Mouse (Mus musculus) Muller cell, postnatal 12 days (primary cell): ENCODE data around the gene A530084C06Rik.

Source experiments
- DNase-seq: peaks from one replicate; pipeline ENCODE4 v3.0.0-alpha.2; 2015; ENCODE audit errors: inconsistent ontology term

A530084C06Rik gene

DNA sequence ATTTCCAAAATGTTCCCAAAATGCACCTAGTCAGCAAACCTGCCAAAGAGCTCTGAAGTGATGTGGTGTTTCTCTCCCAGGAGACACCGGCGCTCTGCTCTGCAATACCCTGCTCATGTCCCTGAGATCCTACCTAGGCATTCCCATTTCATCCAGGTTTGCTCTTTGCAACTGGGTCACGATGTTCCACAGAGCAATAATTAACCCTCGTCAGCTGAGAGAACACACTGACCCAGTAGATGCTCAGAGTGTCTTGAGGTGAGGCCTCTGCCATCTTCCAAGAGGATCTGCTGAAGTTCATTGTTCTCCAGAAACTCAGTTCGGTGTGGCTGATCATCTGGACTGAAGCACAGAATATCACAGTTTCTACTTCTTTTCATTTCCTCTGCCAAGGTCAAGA is 16.1 kb downstream of the A530084C06Rik start:
- DNase-seq: no peak

DNA sequence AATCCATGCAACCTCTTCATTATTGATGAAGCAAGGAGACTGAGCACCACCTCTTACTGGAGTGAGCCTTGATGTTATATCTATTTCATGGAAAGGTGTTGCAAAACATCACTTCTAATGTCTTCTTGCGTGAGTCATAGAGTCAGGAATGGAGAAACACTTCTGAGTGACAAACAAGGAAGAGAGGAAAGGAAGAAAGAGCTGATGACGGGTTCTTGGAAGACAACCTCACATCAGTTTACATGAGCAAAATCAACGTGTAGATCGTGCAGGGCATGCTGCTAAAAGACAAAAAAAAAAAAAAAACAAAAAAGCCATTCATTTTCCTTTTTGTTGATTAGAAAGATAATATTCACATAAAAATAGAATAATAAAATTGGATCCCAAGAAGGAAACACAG is 24.4 kb downstream of the A530084C06Rik start:
- DNase-seq: no peak

DNA sequence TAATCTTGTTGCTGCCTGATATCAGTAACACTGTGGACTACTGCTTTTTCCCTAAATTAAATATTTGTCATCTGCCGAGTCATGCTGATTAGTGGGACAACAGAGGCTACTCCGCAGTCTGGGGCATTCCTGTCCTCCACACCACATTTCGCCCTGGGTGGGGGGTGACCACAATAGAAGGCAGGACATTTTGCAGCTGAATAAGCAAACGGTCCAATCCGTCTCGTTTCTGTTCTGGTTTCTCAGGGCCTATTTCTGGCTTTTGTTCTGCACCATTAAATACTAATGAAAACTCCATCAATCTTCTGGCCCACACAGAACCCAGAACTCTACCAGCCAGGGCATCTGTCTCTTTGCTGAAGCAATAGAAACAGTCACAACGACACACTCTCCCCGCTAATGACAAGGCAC is 27.5 kb downstream of the A530084C06Rik start:
- DNase-seq: peak; percentile 94

DNA sequence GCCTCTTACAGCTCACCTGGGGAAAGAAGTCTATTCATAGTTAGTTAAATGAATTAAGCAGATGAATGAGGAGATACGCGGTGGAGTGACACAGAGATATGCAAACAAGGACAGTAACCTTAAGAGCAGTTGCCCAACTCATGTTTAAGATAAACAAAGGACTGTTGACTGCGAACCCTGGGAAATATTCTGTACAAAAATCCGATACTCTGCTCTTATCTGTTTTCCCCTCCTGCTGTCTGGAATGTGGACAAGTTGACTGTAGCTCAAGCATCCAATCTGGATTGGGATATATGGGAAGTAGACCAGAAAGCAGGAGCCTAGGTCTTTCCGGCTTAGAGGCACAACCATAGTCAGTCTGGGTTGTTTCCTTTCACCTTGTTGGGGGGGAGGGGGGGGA is 27.9 kb downstream of the A530084C06Rik start:
- no peak for DNase-seq

DNA sequence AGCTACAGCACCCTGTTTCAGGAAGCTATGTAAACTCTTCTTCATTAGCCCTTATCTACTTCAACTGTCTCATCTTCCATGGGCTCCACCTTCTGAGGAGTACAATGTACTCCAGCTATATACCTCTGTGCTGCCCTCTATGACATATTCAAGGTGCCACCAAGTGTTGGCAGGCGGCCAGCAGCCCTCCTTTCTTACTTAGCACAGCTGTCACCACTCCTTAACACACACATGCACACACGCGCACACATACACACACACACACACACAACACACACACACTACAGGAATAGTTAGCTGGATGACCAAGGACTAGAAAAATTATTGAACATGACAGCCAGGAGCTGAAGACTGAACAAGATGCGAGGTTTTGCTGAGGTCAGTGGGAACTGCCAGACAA is 34.2 kb downstream of the A530084C06Rik start:
- DNase-seq: no peak

DNA sequence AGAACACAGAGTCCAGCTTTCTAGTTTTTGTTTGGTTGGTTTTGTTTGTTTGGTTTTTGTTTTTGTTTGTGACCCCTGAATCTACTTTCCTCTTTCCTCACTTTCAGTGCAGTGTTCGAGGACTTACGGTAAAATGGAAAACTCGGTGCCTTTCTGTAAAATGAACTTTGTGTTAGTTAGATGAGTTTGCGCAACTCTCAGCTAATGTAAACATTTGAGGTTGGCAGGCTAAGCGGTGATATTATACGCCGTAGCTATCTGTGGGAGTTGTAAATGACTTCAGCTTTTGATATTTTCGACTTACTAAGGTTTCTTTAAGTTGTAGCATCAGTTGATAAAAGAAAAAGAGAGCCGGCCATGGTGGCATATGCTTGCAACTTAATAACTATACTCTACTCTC is 40.2 kb downstream of the A530084C06Rik start:
- DNase-seq: no peak

DNA sequence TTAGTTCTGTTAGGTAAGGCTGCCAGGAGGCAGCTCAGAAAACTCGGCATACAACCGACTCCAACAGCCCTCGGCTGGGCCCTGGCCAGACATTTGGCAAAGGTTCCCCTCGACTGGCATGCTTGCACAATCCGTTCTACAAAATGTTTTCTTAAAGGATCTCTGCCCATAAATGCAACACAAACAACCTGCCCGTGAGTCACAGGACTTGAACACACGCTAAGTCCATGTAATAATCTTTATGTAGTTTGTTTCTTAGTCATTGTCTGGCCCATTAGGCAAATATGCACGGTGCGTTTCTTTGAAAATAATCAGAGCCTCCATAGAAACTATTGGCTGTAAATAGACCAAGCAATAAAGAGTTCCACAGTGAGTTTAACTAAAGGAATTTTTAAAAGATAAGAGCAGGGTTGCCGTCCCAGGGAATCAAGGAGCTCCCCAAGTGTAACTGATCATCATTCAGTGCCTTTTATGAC is 40.7 kb downstream of the A530084C06Rik start:
- peak; percentile 34 for DNase-seq

DNA sequence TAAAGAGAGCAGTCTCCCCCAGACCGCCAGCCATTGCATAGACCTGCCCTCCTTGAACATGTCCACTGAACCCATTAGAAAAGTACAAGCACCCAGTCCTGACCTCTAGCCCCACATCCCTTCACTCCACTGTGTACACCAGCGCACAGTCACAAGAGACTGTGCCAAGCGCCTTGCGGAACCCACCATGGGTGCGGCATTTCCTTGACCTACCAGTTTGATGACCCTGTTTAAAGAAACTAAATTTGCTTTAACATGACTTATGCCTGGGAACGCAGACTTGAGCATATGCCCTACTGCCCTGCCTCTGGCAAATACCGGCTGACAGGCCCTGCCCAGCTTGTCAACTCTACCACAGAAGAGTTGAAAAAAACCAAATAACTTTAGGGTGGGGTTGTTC is 43.9 kb downstream of the A530084C06Rik start:
- DNase-seq: no peak

DNA sequence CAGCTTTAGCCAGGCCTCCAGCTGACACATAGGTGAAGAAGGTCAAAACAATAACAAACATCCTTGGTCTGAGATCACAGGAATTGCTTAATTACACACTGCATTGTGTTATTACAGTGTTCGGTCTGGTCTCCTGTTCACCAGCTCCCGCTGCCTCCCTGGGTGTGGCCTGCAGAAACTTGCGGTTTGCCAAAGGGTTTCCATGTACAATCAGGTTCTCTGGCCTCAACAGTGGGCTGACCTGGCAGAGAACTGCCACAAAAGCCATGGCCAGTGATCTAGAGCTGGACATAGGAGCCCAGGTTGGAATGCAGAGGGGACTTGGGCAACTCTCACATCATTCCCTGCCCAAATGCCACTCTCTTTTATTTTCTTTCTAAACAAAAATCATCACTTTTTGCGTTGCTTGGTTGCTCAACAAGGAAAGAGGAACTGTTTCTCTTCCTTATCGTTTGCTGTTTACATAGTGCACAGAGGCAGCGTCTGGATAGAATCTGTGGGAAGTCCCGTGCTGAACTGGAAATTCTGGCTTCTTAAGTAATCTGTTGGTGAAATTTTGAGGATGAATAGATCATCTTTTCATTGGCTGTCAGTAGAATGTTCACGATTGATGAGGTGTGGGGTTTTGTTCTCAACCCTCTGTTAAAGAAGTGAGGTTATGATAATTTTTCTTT is 52.5 kb downstream of the A530084C06Rik start:
- no peak for DNase-seq
